Mouse (Mus musculus) ES-E14 (cell line): Measurements from ENCODE around the gene Tmem163.

Experiments used
- CHD2 ChIP-seq: IDR thresholded peaks from 2 replicates; pipeline ENCODE4 v1.6.1; 2014; ENCODE audit warnings: mild to moderate bottlenecking, low read depth, low read length, inconsistent platforms
- HCFC1 ChIP-seq: IDR thresholded peaks from 2 replicates; pipeline ENCODE4 v1.6.1; 2012; ENCODE audit warnings: low read length, inconsistent platforms, borderline replicate concordance; ENCODE audit not compliant: insufficient read depth
- MAFK ChIP-seq: IDR thresholded peaks from 2 replicates; pipeline ENCODE4 v1.6.1; 2014; ENCODE audit warnings: mild to moderate bottlenecking, low read depth, low read length, inconsistent platforms; ENCODE audit not compliant: insufficient read depth
- ZNF384 ChIP-seq: IDR thresholded peaks from 2 replicates; pipeline ENCODE4 v1.6.1; 2012; ENCODE audit warnings: low read depth, low read length, inconsistent platforms

- TF ChIP-seq HCFC1 (no peak), MAFK (no peak), ZNF384 (no peak), CHD2 (no peak)
These were observed 103.7 kb downstream of the Tmem163 start for GRCm38 (mm10) chr1:127575692-127576091.
